Mouse (Mus musculus) olfactory bulb, adult 2 months (tissue): ENCODE data around the gene Pafah1b3. TPM values are rescaled to one million over a fixed set of nuclear protein-coding genes. Genes with fewer than 3 reads are reported as not detected.

Experiments used
- H3K27ac ChIP-seq: fragments of 200-500 bp; 2 replicates; pipeline ENCODE4 v1.5.1; 2012; ENCODE audit warnings: low read depth, low read length; ENCODE audit not compliant: insufficient read depth
- H3K4me1 ChIP-seq: fragments of 200-500 bp; 2 replicates; pipeline ENCODE4 v1.6.1; 2012; ENCODE audit warnings: low read length; ENCODE audit not compliant: control insufficient read depth, insufficient read depth
- H3K4me3 ChIP-seq: fragments of 200-500 bp; 2 replicates; pipeline ENCODE4 v1.5.1; 2012; ENCODE audit warnings: mild to moderate bottlenecking, low read depth, low read length, moderate library complexity; ENCODE audit not compliant: insufficient read depth
- CTCF ChIP-seq: fragments of 200-500 bp; IDR thresholded peaks from 2 replicates; pipeline ENCODE4 v1.5.1; 2012; ENCODE audit warnings: low read depth, mild to moderate bottlenecking, low read length, moderate library complexity; ENCODE audit not compliant: insufficient read depth
- POLR2A ChIP-seq: fragments of 200-500 bp; IDR thresholded peaks from 2 replicates; pipeline ENCODE4 v1.6.1; 2012; ENCODE audit warnings: mild to moderate bottlenecking, low read depth, low read length, moderate library complexity; ENCODE audit not compliant: insufficient read depth
- WGBS: fragments of 180-500 bp; shearing (Covaris S2); methylation state at CpG from one replicate; pipeline ENCODE4 v1.1.7; 2018; 5-methylcytosine and 5-hydroxymethylcytosine counted together
- polyA plus RNA-seq: library from polyadenylated mRNA; stranded (reverse); fragments of >200 nt; gene quantifications from 2 replicates; pipeline ENCODE4 v1.2.4, GENCODE M21; 2012; ENCODE audit warnings: low replicate concordance; ENCODE audit not compliant: missing spikeins, insufficient read depth, insufficient read length

Pafah1b3 gene
- polyA plus RNA-seq, 1 experiment = not detected

GRCm38 (mm10) chr7:25308702-25309318 lies 11.0 kb upstream of the Pafah1b3 start:
- no peak for TF ChIP-seq CTCF
- TF ChIP-seq POLR2A = no peak
- peaks cover 8% of the 10 kb centered on the region; the same call in 1 of the 2 replicates for H3K4me1 ChIP-seq
- H3K27ac ChIP-seq = no peak overlapping the region
- WGBS = 65% methylated on average over 17 of the region's 17 CpGs
- no peak overlapping the region for H3K4me3 ChIP-seq

- TF ChIP-seq POLR2A (no peak), CTCF (no peak)
- Histone ChIP-seq H3K4me1 (peaks cover 8% of the 10 kb centered on the region; the same call in 1 of the 2 replicates), H3K4me3 (peak overlapping the region; percentile 81), H3K27ac (no peak overlapping the region)
- WGBS = 25% methylated on average over 2 of the region's 2 CpGs
Measured at GRCm38 (mm10) chr7:25306614-25306996, 8.8 kb upstream of the Pafah1b3 start.

- peak within 1 kb of the TSS; percentile 81 for H3K4me3 ChIP-seq
- TF ChIP-seq CTCF = 0 out of 2 replicates have a peak, but pooled peaks have one; percentile 33
- peak; percentile 71 for TF ChIP-seq POLR2A
- no peak within 1 kb of the TSS for H3K27ac ChIP-seq
- under 1% methylated on average over 47 of the region's 47 CpGs for WGBS
- H3K4me1 ChIP-seq = peaks cover 8% of the 10 kb centered on the region; the same call in 1 of the 2 replicates
Measured at GRCm38 (mm10) chr7:25305956-25306613, 8.3 kb upstream of the Pafah1b3 start, which contains the start of gene Tmem145. Gene Tmem145, plus strand, starts transcription at chr7:25306106.

- H3K4me3 ChIP-seq = peak overlapping the region; percentile 81
- H3K4me1 ChIP-seq = peaks cover 8% of the 10 kb centered on the region; the same call in 1 of the 2 replicates
- no peak overlapping the region for H3K27ac ChIP-seq
- 0% methylated on average over 2 of the region's 2 CpGs for WGBS
- TF ChIP-seq POLR2A = no peak
- no peak for TF ChIP-seq CTCF
Measured at GRCm38 (mm10) chr7:25305481-25305880, 7.7 kb upstream of the Pafah1b3 start.

GRCm38 (mm10) chr7:25303685-25304006 lies 5.9 kb upstream of the Pafah1b3 start:
- TF ChIP-seq POLR2A = no peak
- TF ChIP-seq CTCF = no peak
- Histone ChIP-seq H3K27ac (no peak overlapping the region), H3K4me3 (no peak overlapping the region), H3K4me1 (peaks cover 7% of the 10 kb centered on the region; the same call in 1 of the 2 replicates)
- 89% methylated on average over 3 of the region's 3 CpGs for WGBS

GRCm38 (mm10) chr7:25303003-25303684 lies 5.4 kb upstream of the Pafah1b3 start:
- TF ChIP-seq CTCF = no peak
- no peak for TF ChIP-seq POLR2A
- Histone ChIP-seq H3K4me1 (peaks cover 6% of the 10 kb centered on the region; the same call in 1 of the 2 replicates), H3K4me3 (no peak overlapping the region), H3K27ac (no peak overlapping the region)
- 80% methylated on average over 9 of the region's 9 CpGs for WGBS

GRCm38 (mm10) chr7:25301063-25301462 lies 3.3 kb upstream of the Pafah1b3 start, which contains the start of gene Prr19:
Gene Prr19, plus strand, starts transcription at chr7:25301411.
- TF ChIP-seq POLR2A (no peak), CTCF (no peak)
- H3K4me3 ChIP-seq = no peak within 1 kb of the TSS
- H3K4me1 ChIP-seq = 0 out of 2 replicates have a peak, but pooled peaks cover 6% of the 10 kb centered on the region
- 53% methylated on average over 19 of the region's 19 CpGs for WGBS
- H3K27ac ChIP-seq = no peak within 1 kb of the TSS

- Histone ChIP-seq H3K4me1 (0 out of 2 replicates have a peak, but pooled peaks cover 4% of the 10 kb centered on the region), H3K4me3 (peak overlapping the region; percentile 86), H3K27ac (peak overlapping the region; percentile 57; the same call in 1 of the 2 replicates)
- TF ChIP-seq POLR2A = no peak
- no peak for TF ChIP-seq CTCF
- under 1% methylated on average over 21 of the region's 21 CpGs for WGBS
Measured at GRCm38 (mm10) chr7:25296945-25297453, 787 bp downstream of the Pafah1b3 start.
